Mouse (Mus musculus): Measurements from ENCODE around the gene Piezo1.
A peak's percentile ranks its signal among the peaks of the same experiment; 100 is the strongest.

The Piezo1 gene

DNA sequence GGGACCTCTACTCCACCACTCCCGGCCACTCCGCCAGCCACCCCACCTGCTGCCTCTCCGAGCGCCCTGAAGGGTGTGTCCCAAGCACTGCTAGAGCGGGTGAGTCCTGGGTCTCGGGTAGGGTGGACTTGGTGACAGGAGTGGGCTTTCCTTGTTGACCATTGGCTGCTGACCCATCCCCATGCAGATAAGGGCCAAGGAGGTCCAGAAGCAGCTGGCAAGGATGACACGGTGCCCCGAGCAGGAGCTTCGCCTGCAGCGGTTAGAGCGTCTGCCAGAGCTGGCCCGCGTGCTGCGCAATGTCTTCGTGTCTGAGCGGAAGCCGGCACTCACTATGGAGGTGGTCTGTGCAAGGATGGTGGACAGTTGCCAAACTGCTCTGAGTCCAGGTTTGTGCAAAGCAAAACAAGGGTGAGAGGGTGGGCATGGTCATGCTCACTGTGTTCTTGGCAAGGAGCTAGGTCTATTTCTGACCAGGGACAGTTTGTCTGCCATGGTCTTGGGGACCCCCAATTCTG lies 20.7 kb upstream of the Piezo1 start:
- DNase-seq (ENCODE audit: low read depth in 1 of 2, low spot score in 2 of 2): no peak

DNA sequence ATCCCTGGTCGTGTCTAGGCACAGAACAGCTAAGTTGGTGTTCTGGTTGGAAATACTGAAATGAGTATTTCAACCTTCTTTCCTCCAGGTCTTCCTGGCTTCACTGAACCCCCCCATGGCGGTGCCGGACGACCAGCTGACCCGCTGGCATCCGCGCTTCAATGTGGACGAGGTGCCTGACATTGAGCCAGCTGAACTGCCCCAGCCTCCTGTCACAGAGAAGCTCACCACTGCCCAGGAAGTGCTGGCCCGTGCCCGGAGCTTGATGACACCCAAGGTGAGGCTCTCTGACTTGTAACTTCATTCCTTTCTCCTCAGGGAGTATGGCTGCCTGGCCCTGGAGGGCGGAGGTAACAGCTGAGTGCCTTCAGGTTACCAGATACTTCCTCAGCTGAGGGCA lies 20.0 kb upstream of the Piezo1 start:
- no peak for DNase-seq (ENCODE audit: low read depth in 1 of 2, low spot score in 2 of 2)

GRCm38 (mm10) chr8:122569996-122570395 lies 18.9 kb upstream of the Piezo1 start:
- DNase-seq (ENCODE audit: low read depth in 1 of 2, low spot score in 2 of 2): no peak

GRCm38 (mm10) chr8:122569329-122569728 lies 18.2 kb upstream of the Piezo1 start:
- DNase-seq (ENCODE audit: low read depth in 1 of 2, low spot score in 2 of 2): no peak

GRCm38 (mm10) chr8:122568881-122569309 lies 17.8 kb upstream of the Piezo1 start:
- DNase-seq (ENCODE audit: low read depth in 1 of 2, low spot score in 2 of 2): no peak

- no peak for DNase-seq (ENCODE audit: low read depth in 1 of 2, low spot score in 2 of 2)
Observed at GRCm38 (mm10) chr8:122568109-122568504, 17.0 kb upstream of the Piezo1 start.

GRCm38 (mm10) chr8:122567361-122568108 lies 16.4 kb upstream of the Piezo1 start, which contains the start of gene Cdt1:
Gene Cdt1 (plus strand): TSS chr8:122568015.
- peak; percentile 93 to 94 for DNase-seq (ENCODE audit: low read depth in 1 of 2, low spot score in 2 of 2)

- no peak for DNase-seq (ENCODE audit: low read depth in 1 of 2, low spot score in 2 of 2)
Observed at GRCm38 (mm10) chr8:122566766-122567165, 15.6 kb upstream of the Piezo1 start.

GRCm38 (mm10) chr8:122564363-122565352 lies 13.5 kb upstream of the Piezo1 start:
- DNase-seq (ENCODE audit: low read depth in 1 of 2, low spot score in 2 of 2): no peak

- peak in 1 of 2 experiments; percentile 66 for DNase-seq (ENCODE audit: low read depth in 1 of 2, low spot score in 2 of 2)
Observed at GRCm38 (mm10) chr8:122561199-122561598, 10.1 kb upstream of the Piezo1 start.

DNA sequence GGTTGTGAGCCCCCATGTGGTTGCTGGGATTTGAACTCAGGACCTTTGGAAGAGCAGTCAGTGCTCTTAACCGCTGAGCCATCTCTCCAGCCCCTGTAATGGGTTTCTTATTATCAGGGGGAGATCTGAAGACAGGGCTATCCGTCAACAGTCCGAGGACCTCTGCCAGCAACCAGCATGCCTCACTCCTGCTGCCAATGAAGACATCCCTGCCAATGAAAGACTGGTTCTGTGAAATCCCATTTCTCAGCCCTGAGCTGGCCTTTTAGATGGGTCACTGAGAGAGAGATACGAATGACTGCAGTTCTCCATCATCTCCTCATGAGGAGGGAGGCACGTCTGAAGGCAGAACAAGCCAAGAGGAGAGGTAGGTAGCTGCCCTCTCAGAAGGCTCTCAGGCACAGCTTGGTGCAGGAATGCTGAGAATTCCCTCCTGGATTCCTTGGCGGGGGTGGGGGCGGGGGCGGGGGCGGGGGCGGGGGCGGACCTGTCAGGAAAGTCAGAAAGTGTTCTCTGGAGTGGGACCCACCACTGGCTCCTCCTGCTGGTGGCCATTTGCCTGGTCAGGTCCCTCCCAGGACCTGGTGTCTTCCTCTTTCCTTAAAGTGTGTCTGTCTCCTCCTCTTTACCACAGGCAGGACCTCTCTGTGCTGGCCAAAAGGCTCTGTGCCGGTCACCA lies 7.7 kb upstream of the Piezo1 start:
- no peak for DNase-seq (ENCODE audit: low read depth in 1 of 2, low spot score in 2 of 2)

- no peak for DNase-seq (ENCODE audit: low read depth in 1 of 2, low spot score in 2 of 2)
Observed at GRCm38 (mm10) chr8:122557248-122558038, 6.3 kb upstream of the Piezo1 start.

- no peak for DNase-seq (ENCODE audit: low read depth in 1 of 2, low spot score in 2 of 2)
Observed at GRCm38 (mm10) chr8:122556030-122557009, 5.2 kb upstream of the Piezo1 start.

- no peak for DNase-seq (ENCODE audit: low read depth in 1 of 2, low spot score in 2 of 2)
Observed at GRCm38 (mm10) chr8:122554786-122555185, 3.7 kb upstream of the Piezo1 start.

- no peak for DNase-seq (ENCODE audit: low read depth in 1 of 2, low spot score in 2 of 2)
Observed at GRCm38 (mm10) chr8:122550995-122551264, 199 bp downstream of the Piezo1 start.

DNA sequence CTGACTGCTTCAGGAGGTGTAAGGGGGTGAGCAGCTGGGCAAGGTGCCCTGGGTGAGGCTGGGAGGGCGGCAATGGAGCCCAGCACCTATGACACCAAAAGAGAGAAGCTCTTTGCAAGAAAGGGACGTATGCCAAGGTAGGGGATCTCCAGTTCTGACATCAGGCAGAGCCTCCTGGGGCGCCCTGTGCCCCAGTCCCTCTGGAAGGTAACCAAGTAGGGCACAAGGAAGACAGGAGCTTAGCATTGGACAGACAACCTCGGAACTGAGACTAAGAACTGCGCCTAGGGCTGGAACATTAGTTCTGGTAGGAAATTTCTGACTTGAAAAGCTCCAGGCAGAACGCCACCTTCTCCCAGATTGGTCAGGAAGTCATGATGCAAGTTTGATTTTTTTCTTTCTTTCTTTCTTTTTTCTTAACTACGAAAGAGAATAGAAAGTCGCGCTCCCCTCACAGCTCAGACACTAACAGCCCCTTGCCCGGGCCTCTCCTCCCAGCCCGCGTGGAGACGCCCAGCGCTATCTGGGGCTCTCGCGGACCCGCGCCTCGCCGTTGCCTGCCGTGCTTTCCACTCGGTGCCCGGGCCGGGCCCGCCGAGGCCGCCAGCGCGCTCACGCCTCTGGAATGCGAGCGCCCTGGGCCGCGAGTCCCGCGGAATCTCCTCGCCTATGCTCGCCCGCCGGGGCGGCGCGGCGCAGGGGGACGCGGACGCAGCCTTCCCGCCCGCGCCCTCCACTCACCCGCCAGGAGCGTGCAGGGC lies 715 bp downstream of the Piezo1 start:
- DNase-seq (ENCODE audit: low read depth in 1 of 2, low spot score in 2 of 2): no peak

GRCm38 (mm10) chr8:122548891-122549439 lies 2.2 kb downstream of the Piezo1 start:
- no peak for DNase-seq (ENCODE audit: low read depth in 1 of 2, low spot score in 2 of 2)

- DNase-seq (ENCODE audit: low read depth in 1 of 2, low spot score in 2 of 2): no peak
Observed at GRCm38 (mm10) chr8:122548331-122548730, 2.8 kb downstream of the Piezo1 start.
